Mouse (Mus musculus) liver, embryonic 13.5 days (tissue): ENCODE measurements around the gene Polh. TPM values are rescaled to one million over a fixed set of nuclear protein-coding genes. Genes with fewer than 3 reads are reported as not detected.
A peak's percentile ranks its signal among the peaks of the same experiment; 100 is the strongest.

Experiments
- ATAC-seq: fragments of 200-750 bp; cut with Nextera tagmentation; 2 replicates; pipeline ENCODE4 v1.8.0; 2017; ENCODE audit warnings: low read depth, mild to moderate bottlenecking, moderate number of reproducible peaks, moderate library complexity
- DNase-seq: peaks from one replicate; pipeline ENCODE4 v3.0.0; 2022
- H3K27ac ChIP-seq: fragments of 300-500 bp; sonication (generic); 2 replicates; pipeline ENCODE4 v1.5.1; 2015; ENCODE audit warnings: moderate library complexity, mild to moderate bottlenecking, inconsistent platforms
- H3K27me3 ChIP-seq: fragments of 300-500 bp; sonication (generic); 2 replicates; pipeline ENCODE4 v1.6.1; 2015; ENCODE audit warnings: mild to moderate bottlenecking, inconsistent platforms
- H3K36me3 ChIP-seq: fragments of 300-500 bp; sonication (generic); 2 replicates; pipeline ENCODE4 v1.6.1; 2015; ENCODE audit warnings: mild to moderate bottlenecking, inconsistent platforms
- H3K4me1 ChIP-seq: fragments of 300-500 bp; sonication (generic); replicated peaks from 2 replicates; pipeline ENCODE4 v1.6.1; 2015; ENCODE audit warnings: inconsistent platforms
- H3K4me2 ChIP-seq: fragments of 300-500 bp; sonication (generic); 2 replicates; pipeline ENCODE4 v1.6.1; 2015; ENCODE audit warnings: inconsistent platforms, mild to moderate bottlenecking, moderate library complexity
- H3K4me3 ChIP-seq: fragments of 300-500 bp; sonication (generic); replicated peaks from 2 replicates; pipeline ENCODE4 v1.5.1; 2015; ENCODE audit warnings: mild to moderate bottlenecking, inconsistent platforms
- H3K9ac ChIP-seq: fragments of 300-500 bp; sonication (generic); 2 replicates; pipeline ENCODE4 v1.6.1; 2015; ENCODE audit warnings: mild to moderate bottlenecking, inconsistent platforms
- H3K9me3 ChIP-seq: fragments of 300-500 bp; sonication (generic); replicated peaks from 2 replicates; pipeline ENCODE4 v1.6.1; 2016; ENCODE audit warnings: inconsistent platforms
- WGBS: fragments of 180-500 bp; shearing (Covaris S2); methylation state at CpG from one replicate; pipeline ENCODE4 v1.1.7; 2015; ENCODE audit not compliant: insufficient replicate concordance; 5-methylcytosine and 5-hydroxymethylcytosine counted together
- polyA plus RNA-seq: library from polyadenylated mRNA; unstranded; fragments of >200 nt; fragmentation: Nextera tagmentation; extraction: Ambion mirVana; gene quantifications from 2 replicates; pipeline ENCODE4 v1.2.1, GENCODE M21; 2015

Polh gene
- polyA plus RNA-seq, 1 experiment from 2014 or later: 19.0 TPM

DNA sequence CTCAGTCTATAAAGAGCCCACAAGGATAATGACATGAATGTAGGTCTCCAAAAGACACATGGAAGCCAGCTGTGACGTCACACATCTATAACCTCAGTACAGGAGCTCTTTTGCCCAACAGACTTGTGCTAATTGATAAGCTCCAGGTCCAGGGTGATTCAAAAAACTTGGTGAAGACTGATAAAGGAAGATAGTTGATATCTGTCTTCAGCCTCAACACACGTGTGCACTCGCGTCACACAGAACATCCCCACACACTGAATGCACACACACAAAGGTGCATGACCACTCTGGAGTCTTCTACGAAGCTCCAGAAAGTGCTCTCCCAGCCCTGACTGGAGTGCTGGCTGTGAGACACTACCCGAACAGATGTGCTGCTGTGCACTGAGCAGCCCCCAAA lies 34.6 kb upstream of the Polh start:
- Histone ChIP-seq H3K36me3 (peaks cover 93% of the 10 kb centered on the region), H3K4me2 (no peak overlapping the region), H3K4me3 (no peak overlapping the region), H3K9ac (no peak overlapping the region; the same call in 1 of the 2 replicates), H3K27ac (peak overlapping the region; percentile 65), H3K27me3 (no peaks in the 10 kb centered on the region), H3K4me1 (peaks cover 20% of the 10 kb centered on the region), H3K9me3 (no peaks in the 10 kb centered on the region)
- WGBS: 45% methylated on average over 6 of the region's 6 CpGs
- DNase-seq: no peak
- peak; percentile 76 for ATAC-seq

DNA sequence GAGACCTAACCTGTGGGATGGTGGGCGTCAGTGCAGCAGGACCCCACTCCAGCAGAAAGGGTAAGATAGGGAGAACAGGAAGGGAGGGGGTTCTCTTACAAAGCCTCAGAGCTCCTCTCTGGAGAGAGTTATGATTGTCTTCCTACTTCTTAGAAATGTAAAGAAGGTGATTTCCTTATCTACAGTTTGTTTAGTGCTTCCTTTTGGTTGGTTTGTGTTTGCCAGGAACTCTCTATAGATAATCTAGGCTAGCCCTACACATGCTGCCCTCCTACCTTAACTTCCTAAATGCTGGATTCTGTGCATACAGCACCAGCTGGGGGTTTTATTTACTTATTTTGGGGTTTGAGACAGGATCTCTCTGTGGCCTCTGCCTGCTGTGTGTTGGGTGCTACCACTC lies 33.6 kb upstream of the Polh start:
- 41% methylated on average over 1 of the region's 1 CpGs for WGBS
- no peak overlapping the region for H3K4me2 ChIP-seq
- H3K27me3 ChIP-seq: no peaks in the 10 kb centered on the region
- H3K9ac ChIP-seq: no peak overlapping the region
- no peaks in the 10 kb centered on the region for H3K9me3 ChIP-seq
- ATAC-seq (no peak), DNase-seq (no peak)
- H3K4me1 ChIP-seq: peaks cover 20% of the 10 kb centered on the region
- no peak overlapping the region for H3K4me3 ChIP-seq
- peaks cover 91% of the 10 kb centered on the region for H3K36me3 ChIP-seq
- no peak overlapping the region for H3K27ac ChIP-seq

DNA sequence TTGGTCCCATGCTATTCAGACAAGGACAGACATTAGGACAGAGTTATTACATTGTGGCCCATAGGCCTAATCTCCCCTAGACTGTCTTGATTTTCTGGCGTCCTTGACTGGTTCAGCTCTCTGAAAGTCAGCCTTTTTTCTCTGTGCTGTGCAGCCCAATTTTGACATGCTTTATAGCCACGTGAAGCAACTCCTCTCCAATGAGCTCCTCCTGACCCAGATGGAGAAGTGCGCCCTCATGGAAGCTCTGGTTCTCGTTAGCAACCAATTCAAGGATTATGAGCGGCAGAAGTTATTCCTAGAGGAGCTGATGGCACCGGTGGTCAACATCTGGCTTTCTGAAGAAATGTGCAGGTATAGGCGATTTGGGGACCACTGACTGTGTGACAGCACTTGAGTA lies 25.1 kb upstream of the Polh start:
- Histone ChIP-seq H3K4me3 (no peak overlapping the region), H3K27me3 (no peaks in the 10 kb centered on the region), H3K4me1 (no peaks in the 10 kb centered on the region), H3K4me2 (no peak overlapping the region), H3K9ac (no peak overlapping the region), H3K36me3 (peaks cover 98% of the 10 kb centered on the region), H3K27ac (no peak overlapping the region), H3K9me3 (no peaks in the 10 kb centered on the region)
- DNase-seq (no peak), ATAC-seq (no peak)
- WGBS: 83% methylated on average over 7 of the region's 7 CpGs

DNA sequence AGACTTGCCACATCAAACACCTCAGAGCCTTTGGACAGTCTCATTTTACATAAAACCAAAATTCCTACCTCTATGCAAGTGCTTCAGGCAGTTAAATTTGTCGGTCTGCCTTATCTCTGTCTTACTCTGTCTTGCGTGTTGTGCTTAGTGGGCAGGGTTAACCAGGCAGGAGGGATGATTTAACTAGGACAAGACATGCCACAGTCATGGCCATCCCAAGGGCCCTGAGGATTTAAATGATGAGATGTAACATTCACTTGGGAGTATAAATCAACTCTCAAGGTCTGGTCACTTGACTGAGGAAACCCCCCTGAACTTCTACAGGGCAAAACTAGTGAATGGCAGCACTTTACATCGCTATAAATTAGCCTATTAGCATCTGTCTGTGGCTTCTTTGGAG lies 19.2 kb upstream of the Polh start:
- 72% methylated on average over 3 of the region's 3 CpGs for WGBS
- no peak for ATAC-seq
- peaks cover 100% of the 10 kb centered on the region for H3K36me3 ChIP-seq

DNA sequence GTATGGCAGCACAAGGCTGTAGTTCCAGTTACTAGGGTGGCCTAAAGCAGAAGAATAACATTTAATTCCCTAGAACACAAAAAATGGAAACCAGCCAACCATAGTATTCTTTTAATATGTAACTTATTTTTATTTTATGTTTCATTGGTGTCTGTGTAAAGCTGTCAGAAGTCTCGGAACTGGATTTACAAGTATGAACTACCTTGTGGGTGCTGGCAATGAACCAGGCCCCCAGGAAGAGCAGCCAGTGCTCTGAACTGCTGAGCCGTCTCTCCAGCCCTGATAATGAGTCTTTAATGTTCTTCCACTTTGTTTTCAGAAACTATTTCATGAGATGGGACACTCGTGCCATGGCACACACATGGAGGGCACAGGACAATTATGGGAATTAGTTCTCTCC lies 8.1 kb upstream of the Polh start:
- ATAC-seq (no peak), DNase-seq (no peak)
- no peaks in the 10 kb centered on the region for H3K4me1 ChIP-seq
- peaks cover 94% of the 10 kb centered on the region for H3K36me3 ChIP-seq
- H3K27ac ChIP-seq: no peak overlapping the region
- WGBS: 72% methylated on average over 3 of the region's 3 CpGs
- H3K4me3 ChIP-seq: no peak overlapping the region
- no peaks in the 10 kb centered on the region for H3K9me3 ChIP-seq
- H3K4me2 ChIP-seq: no peak overlapping the region
- no peak overlapping the region for H3K9ac ChIP-seq
- no peaks in the 10 kb centered on the region for H3K27me3 ChIP-seq

More for the DNA sequence above, 19.2 kb upstream of the Polh start:
- Histone ChIP-seq H3K9me3 (no peaks in the 10 kb centered on the region), H3K9ac (no peak overlapping the region), H3K4me1 (no peaks in the 10 kb centered on the region), H3K4me2 (no peak overlapping the region), H3K4me3 (no peak overlapping the region), H3K27ac (no peak overlapping the region), H3K27me3 (no peaks in the 10 kb centered on the region)
- no peak for DNase-seq

DNA sequence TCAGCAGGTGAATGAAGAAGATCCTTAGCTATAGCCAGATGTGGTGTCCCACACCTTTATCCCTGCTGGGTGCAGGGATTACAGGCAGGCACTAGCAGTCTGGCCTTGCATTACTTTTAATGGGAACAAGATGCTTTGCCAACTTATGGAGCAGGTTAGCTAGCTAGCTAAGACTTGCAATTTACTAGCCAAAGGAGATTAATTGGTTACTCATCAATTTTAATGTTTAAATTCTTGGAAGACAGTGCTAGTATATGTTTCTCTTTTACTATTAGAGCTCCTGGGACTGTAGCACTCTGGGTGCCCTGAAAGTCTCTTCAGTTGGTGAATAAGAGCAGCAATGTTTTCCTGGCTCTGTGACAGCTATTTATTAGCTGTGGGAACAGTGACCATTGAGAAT lies 4.2 kb upstream of the Polh start:
- Histone ChIP-seq H3K36me3 (peaks cover 65% of the 10 kb centered on the region), H3K4me3 (no peak overlapping the region), H3K9me3 (no peaks in the 10 kb centered on the region), H3K4me2 (no peak overlapping the region), H3K9ac (no peak overlapping the region), H3K27me3 (no peaks in the 10 kb centered on the region), H3K4me1 (peaks cover 15% of the 10 kb centered on the region), H3K27ac (no peak overlapping the region)
- no peak for ATAC-seq
- DNase-seq: no peak

DNA sequence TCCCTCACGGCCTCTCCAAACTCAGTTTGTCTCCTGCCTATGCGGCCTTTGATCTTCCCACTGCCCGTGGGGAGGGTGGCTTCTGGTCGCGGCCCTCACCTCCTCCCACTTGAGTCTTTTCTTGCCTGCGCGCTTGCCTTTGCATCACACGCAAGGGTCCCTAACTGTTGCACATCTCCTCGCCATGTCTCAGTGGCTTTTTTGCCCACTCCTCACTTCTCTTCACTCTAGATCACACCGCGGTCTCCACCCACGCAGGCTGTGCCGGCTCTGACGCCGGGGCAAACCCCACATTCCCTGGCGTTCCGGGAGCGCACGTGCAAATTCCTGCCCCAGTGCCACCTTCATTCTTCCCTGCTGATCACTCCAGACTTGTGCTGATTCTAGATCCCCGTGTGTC lies 633 bp upstream of the Polh start:
- WGBS: under 1% methylated on average over 20 of the region's 20 CpGs

DNA sequence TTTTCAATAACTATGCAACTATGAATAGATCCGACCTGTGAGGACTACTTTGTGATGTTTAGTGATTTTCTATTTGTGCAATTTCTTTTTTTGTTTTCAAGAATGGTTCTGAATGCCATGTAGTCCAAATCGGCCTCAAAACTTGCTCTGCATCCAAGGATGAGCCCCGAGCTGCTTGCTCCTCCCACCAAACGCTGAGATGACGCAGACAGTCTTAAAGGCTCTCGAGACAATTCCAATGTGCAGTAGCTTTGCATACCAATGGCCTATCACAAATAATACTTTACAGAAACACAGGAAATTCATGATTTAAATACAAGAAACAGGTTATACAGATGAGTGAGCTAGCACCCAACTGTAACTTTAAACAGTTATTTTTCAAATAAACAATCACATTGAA lies 1.3 kb downstream of the Polh start:
- H3K36me3 ChIP-seq: peaks cover 51% of the 10 kb centered on the region
- H3K27ac ChIP-seq: peak overlapping the region; percentile 98; the same call in 1 of the 2 replicates
- ATAC-seq: no peak
- H3K4me1 ChIP-seq: peaks cover 32% of the 10 kb centered on the region
- H3K9me3 ChIP-seq: no peaks in the 10 kb centered on the region
- H3K4me3 ChIP-seq: peak overlapping the region; percentile 96
- DNase-seq: peak; percentile 29
- H3K4me2 ChIP-seq: peak overlapping the region; percentile 90
- WGBS: 39% methylated on average over 6 of the region's 6 CpGs
- no peaks in the 10 kb centered on the region for H3K27me3 ChIP-seq
- peak overlapping the region; percentile 88 for H3K9ac ChIP-seq

More for the DNA sequence above, 633 bp upstream of the Polh start:
- Histone ChIP-seq H3K4me1 (peaks cover 32% of the 10 kb centered on the region), H3K9ac (peak overlapping the region; percentile 95), H3K36me3 (peaks cover 51% of the 10 kb centered on the region), H3K27ac (peak overlapping the region; percentile 98), H3K9me3 (no peaks in the 10 kb centered on the region), H3K4me2 (peak overlapping the region; percentile 90), H3K27me3 (no peaks in the 10 kb centered on the region), H3K4me3 (peak overlapping the region; percentile 96)
- no peak for ATAC-seq
- no peak for DNase-seq

DNA sequence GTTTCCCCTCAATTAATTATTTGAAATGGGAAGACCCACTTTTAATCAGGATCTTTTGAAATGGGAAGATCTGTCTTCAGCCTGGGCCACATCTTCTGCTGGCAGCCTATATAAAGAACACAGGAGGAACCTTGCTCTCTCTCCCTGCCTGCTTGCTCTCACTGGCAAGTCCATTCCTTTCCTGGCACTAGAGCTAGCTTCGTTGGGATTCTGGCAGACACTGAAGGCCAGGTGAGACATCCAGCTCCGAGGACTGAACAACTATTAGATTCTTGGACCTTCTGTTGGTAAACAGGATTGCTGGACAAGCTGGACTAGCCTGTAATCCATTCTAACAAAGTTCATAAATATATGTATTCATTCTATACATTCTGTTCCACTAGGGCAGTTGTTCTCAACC lies 13.6 kb downstream of the Polh start:
- Histone ChIP-seq H3K4me2 (no peak overlapping the region), H3K4me1 (no peaks in the 10 kb centered on the region), H3K27ac (no peak overlapping the region), H3K27me3 (no peaks in the 10 kb centered on the region), H3K4me3 (no peak overlapping the region), H3K9ac (no peak overlapping the region), H3K9me3 (no peaks in the 10 kb centered on the region), H3K36me3 (peaks cover 95% of the 10 kb centered on the region)
- DNase-seq (no peak), ATAC-seq (no peak)
- 98% methylated on average over 2 of the region's 2 CpGs for WGBS

DNA sequence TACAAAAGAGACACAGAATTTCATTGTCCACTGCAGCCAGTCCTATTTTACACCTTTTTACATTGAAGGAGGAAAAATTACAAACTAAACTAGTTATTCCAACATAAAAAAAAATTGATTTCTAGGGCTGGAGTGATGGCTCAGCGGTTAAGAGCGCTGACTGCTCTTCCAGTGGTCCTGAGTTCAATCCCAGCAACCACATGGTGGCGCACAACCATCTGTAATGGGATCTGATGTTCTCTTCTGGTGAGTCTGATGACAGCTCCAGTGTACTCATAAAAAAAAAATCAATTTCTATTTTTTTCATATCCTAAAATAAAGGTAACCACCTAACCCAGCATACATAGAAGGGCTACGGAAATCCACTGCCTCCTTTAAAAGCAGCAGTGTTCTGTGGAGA lies 20.2 kb downstream of the Polh start:
- H3K27ac ChIP-seq: no peak overlapping the region
- no peak overlapping the region for H3K9ac ChIP-seq
- no peak overlapping the region for H3K4me3 ChIP-seq
- WGBS: 85% methylated on average over 4 of the region's 4 CpGs
- no peak overlapping the region for H3K4me2 ChIP-seq
- ATAC-seq: no peak
- peaks cover 98% of the 10 kb centered on the region for H3K36me3 ChIP-seq
- H3K4me1 ChIP-seq: no peaks in the 10 kb centered on the region
- H3K9me3 ChIP-seq: no peaks in the 10 kb centered on the region
- no peak for DNase-seq
- no peaks in the 10 kb centered on the region for H3K27me3 ChIP-seq

DNA sequence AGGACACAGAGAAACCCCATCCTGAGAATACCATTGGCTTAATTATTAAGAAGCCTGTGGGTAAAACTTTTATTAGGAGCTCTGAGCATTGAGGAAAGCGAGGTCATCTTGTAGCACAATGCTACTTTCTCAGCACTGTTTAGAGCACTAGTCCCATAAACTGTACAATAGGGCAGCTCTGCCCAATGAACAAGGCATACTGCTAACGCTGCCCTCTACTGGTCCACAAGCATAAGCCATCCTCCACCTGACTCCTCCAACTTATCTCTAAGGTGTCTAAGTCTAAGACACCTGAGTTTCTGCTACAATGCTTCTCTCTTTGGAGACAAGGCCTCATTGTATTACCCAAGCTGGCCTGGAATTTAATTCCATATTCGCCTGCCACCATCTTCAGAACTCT lies 31.9 kb downstream of the Polh start:
- Histone ChIP-seq H3K9me3 (no peaks in the 10 kb centered on the region), H3K27me3 (no peaks in the 10 kb centered on the region), H3K4me1 (peaks cover 15% of the 10 kb centered on the region), H3K9ac (no peak overlapping the region), H3K27ac (no peak overlapping the region), H3K4me3 (no peak overlapping the region), H3K4me2 (no peak overlapping the region), H3K36me3 (peaks cover 91% of the 10 kb centered on the region)
- ATAC-seq (no peak), DNase-seq (no peak)
- 68% methylated on average over 3 of the region's 3 CpGs for WGBS

DNA sequence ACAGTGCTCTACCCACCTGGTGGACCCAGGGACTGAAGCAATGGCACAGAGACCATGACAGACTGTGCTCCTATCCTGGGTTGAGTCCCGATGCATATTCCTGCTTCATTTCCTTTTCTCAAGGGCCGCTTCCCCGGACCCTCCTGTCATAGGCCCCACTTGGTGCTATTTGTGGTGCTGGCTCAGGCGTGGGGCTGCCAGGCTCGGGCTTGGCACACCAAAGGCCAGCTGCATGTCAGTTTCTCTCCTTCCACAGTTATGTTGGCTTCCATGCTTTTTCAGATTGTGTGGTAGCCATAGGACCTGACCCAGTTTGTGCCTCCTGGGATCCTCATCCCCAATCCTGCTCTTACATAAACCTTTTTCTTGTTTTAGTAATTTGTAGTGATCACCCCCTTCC lies 33.7 kb downstream of the Polh start:
- ATAC-seq (no peak), DNase-seq (no peak)
- 84% methylated on average over 5 of the region's 5 CpGs for WGBS
- Histone ChIP-seq H3K9me3 (no peaks in the 10 kb centered on the region), H3K4me3 (no peak overlapping the region), H3K27me3 (no peaks in the 10 kb centered on the region), H3K27ac (peak overlapping the region; percentile 71), H3K4me1 (peaks cover 12% of the 10 kb centered on the region), H3K36me3 (peaks cover 97% of the 10 kb centered on the region), H3K4me2 (no peak overlapping the region), H3K9ac (no peak overlapping the region)
